Mouse (Mus musculus): ENCODE results near the gene Prmt8.

The Prmt8 gene

DNA sequence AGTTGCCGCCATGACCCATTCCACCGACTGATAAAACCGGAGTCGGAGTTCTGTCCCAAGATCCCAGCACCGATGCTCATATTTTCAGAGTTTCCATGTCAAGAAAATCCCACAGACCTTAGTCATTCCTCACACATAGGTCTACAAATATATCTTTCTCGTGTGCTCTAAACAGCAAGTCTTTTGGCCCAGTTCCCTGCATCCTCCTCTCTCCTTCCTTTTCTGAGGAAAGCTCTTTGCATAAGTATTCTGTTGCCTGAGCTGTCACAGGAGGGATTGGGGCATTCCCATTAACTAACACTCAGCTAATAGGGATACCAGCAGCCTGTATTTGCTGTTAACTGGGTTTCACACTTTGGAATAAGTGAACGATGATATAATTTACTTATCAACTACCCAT, 106.0 kb downstream of the Prmt8 start:
- DNase-seq (ENCODE audit: low spot score), result no peak

DNA sequence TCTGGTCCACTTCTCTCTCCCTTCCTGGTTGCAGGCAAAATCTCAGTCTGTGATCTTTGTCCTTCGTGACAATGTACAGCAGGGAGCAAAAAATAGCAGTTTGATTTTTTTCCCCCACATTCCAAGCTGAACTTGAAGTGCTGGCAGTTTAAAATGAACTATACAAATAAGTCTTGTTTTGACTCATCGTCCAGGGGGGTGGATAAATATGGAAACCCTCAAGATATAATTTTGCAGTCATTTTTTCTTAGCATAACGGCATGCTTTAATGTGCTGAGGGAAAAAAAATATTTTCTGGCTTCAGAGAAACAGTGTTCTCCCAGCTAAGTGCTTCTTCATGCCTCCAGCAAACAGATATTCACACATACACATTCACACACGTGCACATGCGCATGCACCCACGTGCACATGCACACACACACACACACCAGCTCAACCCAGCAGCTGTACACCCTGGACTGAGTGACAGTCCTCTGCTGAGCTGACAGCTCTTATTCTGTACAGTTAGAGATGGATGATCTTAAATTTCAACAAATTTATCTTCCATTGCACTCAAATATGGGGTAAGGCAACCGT, 107.5 kb downstream of the Prmt8 start:
- no peak for DNase-seq (ENCODE audit: low spot score)

DNA sequence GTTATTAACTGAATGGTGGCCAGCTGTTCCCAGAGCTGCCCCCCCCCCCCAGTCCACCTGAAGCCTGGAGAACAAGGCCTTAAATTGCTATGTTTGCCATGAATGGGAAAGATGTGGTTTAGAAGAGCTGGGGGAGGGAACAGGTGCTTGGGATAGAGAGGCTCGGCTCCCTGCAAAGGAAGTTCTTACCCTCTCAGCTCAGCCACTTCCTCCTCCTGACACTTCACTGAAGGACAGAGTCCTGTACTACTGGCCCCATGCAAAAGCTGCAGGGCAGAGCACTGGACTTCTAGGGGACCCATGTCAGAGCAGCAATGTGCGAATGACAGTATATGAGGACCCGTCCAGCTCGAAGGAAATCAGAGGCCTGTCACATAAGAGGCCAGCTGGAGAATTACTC, 109.3 kb downstream of the Prmt8 start:
- DNase-seq (ENCODE audit: low spot score), result no peak

DNA sequence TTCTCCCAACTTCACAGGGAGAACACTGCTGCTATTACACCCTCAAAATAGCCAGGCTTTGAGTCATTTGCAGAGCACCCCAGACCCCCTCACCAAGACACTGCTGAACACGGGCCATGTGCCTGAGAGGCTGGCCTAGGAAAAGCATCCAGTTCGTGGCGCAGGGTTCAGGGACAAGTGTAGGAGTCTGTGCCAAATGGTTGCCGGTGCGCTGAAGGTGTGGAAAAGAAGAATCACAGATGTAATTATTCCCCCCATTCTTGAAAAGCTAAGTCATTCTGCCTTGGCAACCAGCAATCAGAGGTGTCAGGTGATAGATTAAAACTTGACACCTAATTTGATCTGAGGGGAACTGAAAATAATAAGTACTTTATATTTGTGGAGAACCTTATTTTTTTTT, 109.8 kb downstream of the Prmt8 start:
- no peak for DNase-seq (ENCODE audit: low spot score)

DNA sequence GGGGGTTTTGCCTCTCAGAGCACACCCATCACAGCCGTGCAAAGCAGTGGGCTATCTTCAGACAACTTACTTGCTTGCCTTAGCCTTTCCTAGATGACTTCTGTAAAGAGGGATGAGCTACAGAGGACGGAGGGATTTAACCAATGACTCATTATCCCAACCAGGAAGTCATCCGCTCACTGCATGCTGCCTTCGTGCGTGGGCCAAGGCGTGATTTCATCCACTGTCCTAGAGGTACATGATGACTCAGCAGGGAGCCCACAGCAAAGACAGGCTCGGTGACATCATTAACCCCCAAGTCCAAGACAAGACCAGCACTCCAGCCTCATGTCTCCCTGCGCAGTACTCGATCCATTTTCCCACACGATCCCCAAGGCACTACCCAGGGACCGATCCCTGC, 112.1 kb downstream of the Prmt8 start:
- no peak for DNase-seq (ENCODE audit: low spot score)

DNA sequence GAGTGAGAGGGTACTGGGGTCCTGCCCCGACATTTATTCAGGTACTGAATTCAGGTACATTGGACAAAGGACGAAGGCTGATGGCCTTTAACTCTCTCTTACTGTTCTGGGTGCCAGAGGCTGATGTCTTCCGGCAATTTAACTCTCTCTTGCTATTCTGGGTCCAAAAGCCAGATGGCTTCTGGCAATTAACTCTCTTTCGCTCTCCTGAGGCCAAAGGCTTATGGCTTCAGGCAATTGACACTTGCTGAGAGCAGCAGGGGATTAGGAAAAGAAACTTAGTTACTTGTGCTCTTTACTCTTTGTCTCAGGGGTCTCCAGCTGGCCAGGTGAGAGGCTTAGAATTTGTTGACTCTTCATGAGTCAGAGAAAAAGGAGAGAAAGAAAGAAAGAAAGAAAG, 113.3 kb downstream of the Prmt8 start:
- DNase-seq (ENCODE audit: low spot score), result no peak

DNA sequence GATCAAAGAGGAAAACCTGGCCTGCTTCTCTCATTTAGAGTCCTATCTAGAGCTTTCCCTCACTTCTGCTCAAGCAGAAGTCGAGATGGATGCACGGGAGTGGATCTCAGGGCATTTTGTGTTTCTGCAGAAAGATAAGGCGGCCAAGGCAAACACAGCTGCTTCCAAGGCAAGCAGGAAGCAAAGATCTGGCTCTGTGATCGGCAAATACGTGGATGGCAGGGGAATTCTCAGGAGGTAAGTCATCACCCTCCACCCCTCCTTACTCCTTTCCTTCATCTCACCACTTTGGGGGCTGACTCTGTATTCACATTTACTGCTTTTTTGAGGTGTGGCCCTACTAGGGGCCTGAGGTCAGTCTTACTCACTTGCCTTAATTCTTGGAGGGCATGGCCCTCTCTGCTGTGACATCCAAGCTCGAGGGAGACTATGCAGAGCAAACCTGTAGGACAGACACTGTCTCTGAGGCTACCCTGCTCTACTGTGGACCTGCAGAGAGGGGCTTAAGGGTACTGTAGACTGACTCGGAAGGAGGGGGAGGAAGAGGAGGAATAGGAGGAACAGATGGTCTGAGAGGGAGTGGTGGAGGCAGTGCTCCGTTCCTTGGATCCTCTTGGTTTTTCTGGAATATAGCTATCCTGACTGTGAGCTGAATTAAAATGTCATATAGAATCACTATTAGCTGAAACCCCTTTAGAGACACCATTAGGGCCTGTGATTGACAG, 128.0 kb downstream of the Prmt8 start:
- no peak for DNase-seq (ENCODE audit: low spot score)

Measured in ovary, postnatal 36 days (tissue).